Mouse (Mus musculus) kidney, adult 2 months (tissue): Measurements from ENCODE around the gene Dnajb11. TPM values are rescaled to one million over a fixed set of nuclear protein-coding genes. Genes with fewer than 3 reads are reported as not detected.

Experiments used
- DNase-seq: peaks from one replicate; pipeline ENCODE4 v3.0.0; 2021
- H3K27ac ChIP-seq: fragments of 200-500 bp; 2 replicates; pipeline ENCODE4 v1.5.1; 2012; ENCODE audit warnings: low read depth, low read length, control low read depth, inconsistent platforms; ENCODE audit not compliant: insufficient read depth
- H3K27me3 ChIP-seq: fragments of 200-500 bp; replicated peaks from 2 replicates; pipeline ENCODE4 v1.6.1; 2012; ENCODE audit warnings: mild to moderate bottlenecking, moderate library complexity, low read length, inconsistent platforms; ENCODE audit not compliant: control insufficient read depth, insufficient read depth
- H3K36me3 ChIP-seq: fragments of 200-500 bp; 2 replicates; pipeline ENCODE4 v1.6.1; 2012; ENCODE audit warnings: mild to moderate bottlenecking, moderate library complexity, low read length, inconsistent platforms; ENCODE audit not compliant: control insufficient read depth, insufficient read depth
- H3K4me1 ChIP-seq: fragments of 200-500 bp; 2 replicates; pipeline ENCODE4 v1.6.1; 2011; ENCODE audit warnings: low read length; ENCODE audit not compliant: control insufficient read depth, insufficient read depth
- H3K4me3 ChIP-seq: fragments of 200-500 bp; 2 replicates; pipeline ENCODE4 v1.5.1; 2011; ENCODE audit warnings: mild to moderate bottlenecking, low read depth, low read length, control low read depth; ENCODE audit not compliant: insufficient read depth
- CTCF ChIP-seq: fragments of 200-500 bp; conservative IDR thresholded peaks from 2 replicates; pipeline ENCODE4 v1.5.1; 2011; ENCODE audit warnings: low read depth, mild to moderate bottlenecking, control low read depth, low read length, moderate library complexity, mixed read lengths; ENCODE audit not compliant: insufficient read depth, insufficient read length
- POLR2A ChIP-seq: fragments of 200-500 bp; IDR thresholded peaks from one replicate; pipeline ENCODE4 v1.6.1; 2011; ENCODE audit warnings: low read depth, low read length, control low read depth
- WGBS: fragments of 180-500 bp; shearing (Covaris S2); methylation state at CpG from one replicate; pipeline ENCODE4 v1.1.7; 2018; 5-methylcytosine and 5-hydroxymethylcytosine counted together
- polyA plus RNA-seq: library from polyadenylated mRNA; depleted of rRNA; stranded (reverse); fragments of >200 nt; gene quantifications from 2 replicates; pipeline ENCODE4 v1.2.3, GENCODE M21; 2012

The Dnajb11 gene
- polyA plus RNA-seq, 1 experiment, result 21.9 TPM

DNA sequence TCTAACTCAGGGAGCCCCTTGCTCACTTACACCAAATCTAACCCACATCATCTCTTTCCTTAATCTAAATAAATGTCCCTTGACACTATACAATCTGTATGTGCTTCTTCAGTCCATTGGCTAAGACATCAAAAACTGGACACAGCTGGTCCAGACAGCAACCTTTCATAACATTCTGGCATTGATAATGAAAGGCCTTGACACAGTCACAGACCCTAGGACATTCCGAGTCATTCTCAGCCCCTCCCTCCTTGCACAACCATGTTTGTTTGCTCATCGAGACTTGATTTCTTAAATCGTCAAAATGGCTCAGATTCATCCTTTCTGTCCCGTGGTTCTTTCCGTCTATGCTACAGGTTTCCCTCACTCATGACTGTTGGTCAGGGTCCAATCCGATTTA lies 51.6 kb downstream of the Dnajb11 start:
- 93% methylated on average over 6 of the region's 6 CpGs for WGBS
- TF ChIP-seq POLR2A (no peak), CTCF (no peak)

DNA sequence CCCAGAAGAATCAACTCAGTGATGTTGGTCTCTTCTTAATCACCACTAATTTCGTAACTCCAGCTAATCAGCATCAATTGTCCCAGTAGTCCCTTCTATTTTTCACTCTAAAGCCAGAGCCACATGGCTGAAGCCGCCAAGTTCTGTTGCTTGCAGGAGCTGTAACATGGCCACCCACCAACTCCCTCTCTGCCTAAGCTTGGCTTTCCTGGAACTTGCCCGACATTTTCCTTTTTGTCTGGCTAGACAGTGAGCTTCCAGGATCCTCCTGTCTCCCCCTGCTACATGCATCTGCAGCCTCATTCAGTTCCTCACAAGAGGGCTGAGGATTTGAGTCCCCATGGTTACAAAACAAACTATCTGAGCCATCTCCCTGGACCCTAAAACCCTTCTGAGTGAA lies 54.3 kb downstream of the Dnajb11 start:
- H3K27ac ChIP-seq, result no peak overlapping the region
- TF ChIP-seq CTCF, result no peak
- no peak for TF ChIP-seq POLR2A
- no peaks in the 10 kb centered on the region for H3K27me3 ChIP-seq
- WGBS, result 89% methylated on average over 3 of the region's 3 CpGs
- no peak for DNase-seq
- H3K36me3 ChIP-seq, result no peaks in the 10 kb centered on the region
- H3K4me3 ChIP-seq, result no peak overlapping the region
- H3K4me1 ChIP-seq, result no peaks in the 10 kb centered on the region

More for the DNA sequence above, 51.6 kb downstream of the Dnajb11 start:
- H3K36me3 ChIP-seq, result no peaks in the 10 kb centered on the region
- H3K4me1 ChIP-seq, result no peaks in the 10 kb centered on the region
- no peak overlapping the region for H3K4me3 ChIP-seq
- H3K27ac ChIP-seq, result no peak overlapping the region
- H3K27me3 ChIP-seq, result no peaks in the 10 kb centered on the region
- DNase-seq, result no peak

DNA sequence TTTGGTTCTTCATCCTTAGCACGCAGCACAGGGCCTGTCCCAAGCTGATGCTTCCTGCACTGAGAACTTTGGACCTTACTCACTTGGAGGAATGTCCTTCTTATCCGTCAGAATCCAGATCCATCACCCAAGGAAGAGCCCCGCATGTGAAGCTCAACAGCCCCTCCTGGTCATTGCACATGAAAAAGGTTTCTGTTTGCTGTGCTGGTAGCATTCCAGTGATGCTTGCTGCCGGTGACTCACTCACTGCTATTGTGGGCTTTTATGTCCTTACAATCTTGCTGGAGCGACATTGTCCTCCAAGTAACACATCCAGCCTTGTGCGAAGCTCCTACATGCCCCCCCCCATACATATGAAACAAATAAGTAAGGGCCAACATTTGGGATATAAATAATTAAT lies 55.2 kb downstream of the Dnajb11 start:
- Histone ChIP-seq H3K4me1 (no peaks in the 10 kb centered on the region), H3K4me3 (no peak overlapping the region), H3K27ac (no peak overlapping the region), H3K27me3 (no peaks in the 10 kb centered on the region), H3K36me3 (no peaks in the 10 kb centered on the region)
- 79% methylated on average over 6 of the region's 6 CpGs for WGBS
- DNase-seq, result no peak
- TF ChIP-seq POLR2A, result no peak
- no peak for TF ChIP-seq CTCF

DNA sequence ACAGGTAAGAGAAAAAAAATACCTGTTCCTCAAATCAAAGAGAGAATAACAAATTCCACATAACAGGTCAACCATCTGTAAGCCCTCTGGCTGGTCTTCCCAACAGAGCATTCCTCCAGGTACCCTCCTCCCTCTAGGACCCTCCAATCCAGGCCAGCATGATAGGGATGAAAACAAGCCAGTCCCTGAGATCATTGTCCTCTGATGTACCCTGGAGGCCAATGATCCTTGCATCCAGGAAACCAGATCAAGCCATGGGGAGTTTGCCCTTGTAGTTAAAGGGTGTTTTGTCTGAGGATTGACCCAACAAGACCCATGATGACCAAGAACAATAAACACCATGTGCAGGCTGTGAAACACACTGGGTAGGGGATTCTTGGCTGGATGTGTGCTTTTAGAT lies 56.6 kb downstream of the Dnajb11 start:
- H3K27me3 ChIP-seq, result no peaks in the 10 kb centered on the region
- TF ChIP-seq CTCF, result no peak
- no peak for TF ChIP-seq POLR2A
- no peak overlapping the region for H3K27ac ChIP-seq
- no peak overlapping the region for H3K4me3 ChIP-seq
- no peak for DNase-seq
- H3K4me1 ChIP-seq, result no peaks in the 10 kb centered on the region
- no peaks in the 10 kb centered on the region for H3K36me3 ChIP-seq

DNA sequence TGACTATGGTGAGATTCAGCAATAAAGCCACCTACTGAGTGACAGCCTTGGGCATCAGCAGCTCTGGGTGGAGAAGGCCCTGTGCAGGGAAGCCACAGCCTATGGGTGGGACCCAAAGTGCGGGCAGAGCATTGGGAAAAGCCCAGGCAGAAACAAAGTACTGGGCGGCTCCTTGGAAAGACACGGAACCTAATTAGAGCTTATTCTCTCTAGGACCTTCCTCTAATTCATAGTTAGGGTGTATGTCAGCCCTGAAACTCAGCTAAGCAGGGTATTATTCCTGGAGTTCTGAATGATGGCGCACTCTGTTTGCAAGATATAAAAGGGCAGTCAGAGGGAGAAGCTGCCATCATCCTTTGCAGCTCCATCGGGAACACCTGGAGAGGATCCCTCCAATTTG lies 60.4 kb downstream of the Dnajb11 start, which contains the start of gene Fetub:
Gene Fetub (plus strand): TSS at position 301 of the 400 bp plus-strand sequence.
- no peak for TF ChIP-seq CTCF
- no peak for TF ChIP-seq POLR2A
- no peak within 1 kb of the TSS for H3K4me3 ChIP-seq
- H3K36me3 ChIP-seq, result no peaks in the 10 kb centered on the region
- H3K27ac ChIP-seq, result no peak within 1 kb of the TSS
- no peaks in the 10 kb centered on the region for H3K27me3 ChIP-seq
- DNase-seq, result no peak
- 93% methylated on average over 5 of the region's 5 CpGs for WGBS
- H3K4me1 ChIP-seq, result no peaks in the 10 kb centered on the region

DNA sequence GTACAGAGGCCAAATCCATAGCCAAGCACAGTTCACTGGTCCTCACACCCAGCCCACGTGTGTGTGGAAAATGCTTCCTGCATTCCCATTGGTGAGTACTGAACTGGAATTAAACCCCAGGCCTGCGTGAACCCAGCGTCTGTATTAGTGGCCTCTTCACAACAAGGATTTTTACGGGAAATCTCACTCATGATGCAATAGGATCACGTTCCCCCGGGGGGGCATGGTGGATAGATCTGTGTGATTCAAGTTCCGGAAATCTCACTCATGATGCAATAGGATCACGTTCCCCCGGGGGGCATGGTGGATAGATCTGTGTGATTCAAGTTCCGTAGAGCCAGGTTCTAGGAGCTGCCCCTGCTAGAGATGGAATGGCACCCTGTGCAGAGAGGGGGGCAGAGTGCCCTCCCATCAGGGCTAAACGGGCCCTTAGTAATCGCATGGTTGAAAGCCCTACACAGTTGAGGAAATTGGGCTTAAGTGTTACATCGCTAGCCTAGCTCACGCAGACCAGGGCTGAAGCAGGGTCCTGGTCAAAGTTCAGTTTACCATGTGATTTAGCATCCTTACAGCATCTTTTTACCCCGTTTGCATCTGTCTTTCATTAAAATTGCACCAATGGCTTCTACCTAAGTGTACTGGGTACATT lies 61.1 kb downstream of the Dnajb11 start:
- Histone ChIP-seq H3K27ac (no peak overlapping the region), H3K4me1 (no peaks in the 10 kb centered on the region), H3K27me3 (no peaks in the 10 kb centered on the region), H3K36me3 (no peaks in the 10 kb centered on the region), H3K4me3 (no peak overlapping the region)
- whole genome bisulfite sequencing, result 70% methylated on average over 15 of the region's 15 CpGs
- TF ChIP-seq POLR2A, result no peak
- no peak for TF ChIP-seq CTCF
- no peak for DNase-seq

DNA sequence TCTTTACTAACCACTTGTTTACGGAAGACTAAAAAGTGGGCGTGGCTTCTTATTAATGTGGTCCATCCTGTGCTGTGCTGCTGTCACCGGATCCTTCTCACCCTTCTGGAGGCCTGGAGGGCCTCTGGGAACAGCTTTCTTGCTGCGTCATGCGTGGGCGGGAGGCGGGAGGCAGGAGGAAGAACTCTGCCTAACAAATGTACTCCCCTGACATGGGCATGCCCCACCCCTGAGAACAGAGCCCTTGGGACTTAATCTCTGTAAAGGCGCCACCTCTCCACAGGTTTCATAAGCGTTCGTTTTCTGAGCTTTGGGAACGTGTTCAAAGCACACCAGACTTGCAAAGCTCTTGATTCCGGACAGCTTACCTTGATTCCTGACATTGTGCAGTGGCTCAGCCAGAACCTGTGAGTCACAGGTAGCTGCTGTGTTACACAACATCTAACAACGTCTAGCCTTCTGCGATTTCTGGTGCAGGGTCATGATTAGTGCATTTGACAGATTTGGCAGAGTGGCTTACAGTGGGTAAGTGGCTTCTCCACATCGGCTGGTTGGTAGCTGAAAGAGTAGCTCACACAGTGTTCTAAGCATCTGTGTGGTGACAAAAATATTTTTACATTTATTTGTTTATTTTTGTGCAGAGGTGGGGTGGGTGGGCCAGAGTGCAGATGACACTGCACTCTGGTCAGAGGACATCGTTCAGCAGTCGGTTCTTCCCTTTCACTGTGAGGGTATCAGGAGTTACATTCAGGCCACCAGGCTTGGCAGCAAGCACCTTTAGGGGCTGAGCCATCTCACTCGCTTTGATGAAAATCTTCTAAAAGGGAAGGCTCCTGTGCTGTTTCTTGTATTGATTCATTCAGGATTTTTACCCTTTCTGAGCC lies 62.6 kb downstream of the Dnajb11 start:
- no peaks in the 10 kb centered on the region for H3K4me1 ChIP-seq
- no peaks in the 10 kb centered on the region for H3K36me3 ChIP-seq
- no peak overlapping the region for H3K4me3 ChIP-seq
- TF ChIP-seq POLR2A (no peak), CTCF (no peak)
- no peaks in the 10 kb centered on the region for H3K27me3 ChIP-seq
- WGBS, result 53% methylated on average over 18 of the region's 18 CpGs
- H3K27ac ChIP-seq, result no peak overlapping the region
- peak; percentile 6 for DNase-seq
